Mouse (Mus musculus) neural tube, embryonic 12.5 days (tissue): ENCODE data around the gene Katnb1. TPM values are rescaled to one million over a fixed set of nuclear protein-coding genes. Genes with fewer than 3 reads are reported as not detected.

Source experiments
- ATAC-seq: fragments of 200-750 bp; cut with Nextera tagmentation; 2 replicates; pipeline ENCODE4 v1.8.0; 2017; ENCODE audit warnings: low read depth, mild to moderate bottlenecking, moderate TSS enrichment, moderate library complexity; ENCODE audit not compliant: low FRiP score
- H3K27ac ChIP-seq: fragments of 300-500 bp; sonication (generic); 2 replicates; pipeline ENCODE4 v1.5.1; 2016
- H3K27me3 ChIP-seq: fragments of 300-500 bp; sonication (generic); replicated peaks from 2 replicates; pipeline ENCODE4 v1.6.1; 2016; ENCODE audit warnings: mild to moderate bottlenecking
- H3K36me3 ChIP-seq: fragments of 300-500 bp; sonication (generic); 2 replicates; pipeline ENCODE4 v1.6.1; 2016; ENCODE audit warnings: mild to moderate bottlenecking
- H3K4me1 ChIP-seq: fragments of 300-500 bp; sonication (generic); 2 replicates; pipeline ENCODE4 v1.6.1; 2016
- H3K4me2 ChIP-seq: fragments of 300-500 bp; sonication (generic); replicated peaks from 2 replicates; pipeline ENCODE4 v1.6.1; 2016; ENCODE audit warnings: mild to moderate bottlenecking
- H3K4me3 ChIP-seq: fragments of 300-500 bp; sonication (generic); 2 replicates; pipeline ENCODE4 v1.5.1; 2016
- H3K9ac ChIP-seq: fragments of 300-500 bp; sonication (generic); 2 replicates; pipeline ENCODE4 v1.6.1; 2016; ENCODE audit warnings: mild to moderate bottlenecking
- H3K9me3 ChIP-seq: fragments of 300-500 bp; sonication (generic); 2 replicates; pipeline ENCODE4 v1.6.1; 2016; ENCODE audit warnings: mild to moderate bottlenecking
- WGBS: fragments of 180-500 bp; shearing (Covaris S2); methylation state at CpG from one replicate; pipeline ENCODE4 v1.1.7; 2016; 5-methylcytosine and 5-hydroxymethylcytosine counted together
- polyA plus RNA-seq: library from polyadenylated mRNA; unstranded; fragments of >200 nt; fragmentation: Nextera tagmentation; extraction: Ambion mirVana; gene quantifications from 2 replicates; pipeline ENCODE4 v1.2.1, GENCODE M21; 2016

Katnb1 gene
- polyA plus RNA-seq, 1 experiment from 2014 or later: 38.7 TPM

DNA sequence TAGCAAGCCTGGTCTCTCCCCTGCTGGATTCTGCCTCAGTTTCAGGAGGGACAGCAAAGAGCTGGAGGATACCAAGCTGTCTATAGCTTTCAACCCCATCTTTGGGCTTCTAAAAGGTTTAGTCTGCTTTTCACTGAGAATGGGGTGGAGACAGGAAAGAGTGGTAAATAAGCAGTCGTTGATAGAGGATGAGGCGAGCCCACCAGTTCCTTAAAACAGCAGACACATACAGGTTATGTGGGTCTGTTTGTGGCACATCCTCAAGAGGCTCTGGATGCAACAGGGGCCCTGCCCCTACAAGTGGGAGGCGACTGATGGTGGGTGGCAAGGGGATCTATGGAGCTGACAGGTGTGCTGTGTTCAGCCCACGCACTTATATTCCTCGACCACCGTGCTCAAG, 22.3 kb upstream of the Katnb1 start:
- H3K9ac ChIP-seq: no peak overlapping the region

DNA sequence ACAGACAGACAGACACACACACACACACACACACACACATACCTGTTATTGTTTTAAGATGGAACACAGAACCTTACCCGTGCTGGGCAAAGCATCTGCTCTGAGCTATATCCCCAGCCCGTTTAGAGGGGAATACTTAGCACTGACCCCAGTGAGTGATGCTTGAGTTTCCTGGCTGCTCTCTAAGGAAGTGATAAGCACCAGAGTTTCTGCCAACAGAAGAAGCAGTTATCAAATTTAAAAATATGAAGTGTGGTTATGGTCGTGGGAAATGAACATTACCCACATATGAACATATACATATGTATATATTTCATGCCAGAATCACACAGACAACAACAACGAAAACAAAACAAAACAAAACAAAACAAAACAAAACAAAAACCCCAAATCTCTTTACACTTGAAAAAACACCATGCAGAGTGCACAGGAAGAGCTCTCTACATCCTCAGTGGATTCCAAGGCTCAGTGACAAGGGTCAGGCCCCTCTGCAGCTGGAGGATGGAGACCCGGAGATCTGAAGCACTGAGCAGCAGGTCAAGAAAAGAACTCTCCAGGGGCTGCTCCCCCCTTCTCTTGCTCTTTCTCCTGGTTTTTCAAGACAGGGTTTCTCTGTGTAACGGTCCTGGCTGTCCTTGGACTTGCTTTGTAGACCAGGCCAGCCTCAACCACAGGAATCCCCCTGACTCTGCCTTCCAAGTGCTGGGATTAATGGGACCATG, 21.0 kb upstream of the Katnb1 start:
- H3K4me1 ChIP-seq: no peaks in the 10 kb centered on the region
- ATAC-seq: no peak
- 71% methylated on average over 6 of the region's 6 CpGs for WGBS
- no peaks in the 10 kb centered on the region for H3K27me3 ChIP-seq
- no peak overlapping the region for H3K9ac ChIP-seq
- H3K9me3 ChIP-seq: no peaks in the 10 kb centered on the region
- no peak overlapping the region for H3K27ac ChIP-seq
- H3K4me2 ChIP-seq: no peak overlapping the region
- no peaks in the 10 kb centered on the region for H3K36me3 ChIP-seq
- H3K4me3 ChIP-seq: no peak overlapping the region

More for the DNA sequence above, 22.3 kb upstream of the Katnb1 start:
- WGBS: 84% methylated on average over 6 of the region's 6 CpGs
- ATAC-seq: no peak
- no peaks in the 10 kb centered on the region for H3K4me1 ChIP-seq
- no peak overlapping the region for H3K27ac ChIP-seq
- H3K4me2 ChIP-seq: no peak overlapping the region
- H3K4me3 ChIP-seq: no peak overlapping the region
- no peaks in the 10 kb centered on the region for H3K9me3 ChIP-seq
- no peaks in the 10 kb centered on the region for H3K27me3 ChIP-seq
- H3K36me3 ChIP-seq: no peaks in the 10 kb centered on the region

DNA sequence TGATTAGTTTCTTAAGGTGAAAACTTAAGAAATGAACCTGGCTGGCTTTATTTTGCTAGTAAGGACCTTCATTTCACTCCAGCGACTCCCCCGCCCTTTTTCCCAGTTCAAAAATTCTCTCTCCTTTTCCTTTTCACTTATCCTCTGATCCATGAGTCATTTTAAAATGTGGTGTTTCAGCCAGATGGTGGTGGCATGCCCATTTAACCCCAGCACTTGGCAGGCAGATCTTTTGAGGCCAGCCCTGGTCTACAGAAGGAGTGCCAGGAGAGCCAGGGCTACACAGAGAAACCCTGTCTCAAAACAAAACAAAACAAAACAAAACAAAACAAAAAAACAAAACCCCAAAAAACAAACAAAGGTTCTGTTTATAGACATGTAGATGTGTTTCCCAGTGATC, 16.5 kb upstream of the Katnb1 start:
- Histone ChIP-seq H3K9me3 (no peaks in the 10 kb centered on the region), H3K9ac (no peak overlapping the region), H3K36me3 (no peaks in the 10 kb centered on the region), H3K4me3 (no peak overlapping the region), H3K4me2 (no peak overlapping the region), H3K27ac (no peak overlapping the region), H3K4me1 (no peaks in the 10 kb centered on the region), H3K27me3 (no peaks in the 10 kb centered on the region)
- WGBS: 96% methylated on average over 2 of the region's 2 CpGs
- no peak for ATAC-seq

DNA sequence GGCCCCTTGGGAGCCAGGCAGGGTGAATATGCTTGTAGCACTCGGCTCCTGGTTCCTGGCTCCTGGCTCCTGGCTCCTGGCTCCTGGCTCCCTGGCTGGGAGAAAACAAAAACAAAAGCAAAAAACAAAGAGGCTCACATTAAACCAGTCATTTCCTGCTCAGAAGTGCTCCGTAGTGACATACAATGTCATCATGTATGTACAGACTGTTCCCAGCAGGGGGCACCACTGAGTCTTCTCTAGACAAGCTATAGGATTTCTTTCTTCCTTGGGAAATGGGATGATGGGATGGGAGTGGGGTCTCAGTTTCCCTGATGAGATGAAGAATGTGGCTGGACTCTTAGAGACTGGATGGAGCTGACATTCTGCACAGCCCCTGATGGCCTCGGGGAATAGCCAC, 13.4 kb upstream of the Katnb1 start:
- H3K36me3 ChIP-seq: no peaks in the 10 kb centered on the region
- WGBS: 45% methylated on average over 3 of the region's 3 CpGs
- no peaks in the 10 kb centered on the region for H3K27me3 ChIP-seq
- no peak overlapping the region for H3K4me3 ChIP-seq
- no peak overlapping the region for H3K4me2 ChIP-seq
- H3K9ac ChIP-seq: no peak overlapping the region
- ATAC-seq: no peak
- H3K27ac ChIP-seq: no peak overlapping the region
- H3K4me1 ChIP-seq: no peaks in the 10 kb centered on the region
- no peaks in the 10 kb centered on the region for H3K9me3 ChIP-seq

DNA sequence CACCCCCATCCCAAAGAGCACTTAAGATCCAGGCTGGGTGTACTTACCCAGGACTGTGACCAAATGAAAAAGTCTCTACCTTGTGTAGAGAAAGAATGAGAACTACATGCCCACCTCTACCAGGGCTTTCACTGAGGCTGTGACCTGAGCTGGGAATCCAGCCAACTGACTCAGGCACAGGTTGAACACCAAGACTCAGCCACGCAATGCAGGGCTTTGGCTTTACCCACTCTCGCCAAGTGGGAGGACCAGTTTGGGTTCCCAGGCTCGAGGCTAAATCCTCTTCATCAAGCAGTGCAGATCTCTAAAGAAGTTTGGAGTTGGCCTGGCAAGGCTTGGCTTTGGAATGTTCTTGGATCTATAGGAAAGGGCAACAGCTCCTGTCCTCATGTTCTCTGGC, 5.5 kb upstream of the Katnb1 start:
- WGBS: 80% methylated on average over 3 of the region's 3 CpGs
- Histone ChIP-seq H3K4me2 (no peak overlapping the region), H3K27ac (no peak overlapping the region), H3K27me3 (no peaks in the 10 kb centered on the region), H3K4me1 (no peaks in the 10 kb centered on the region), H3K9ac (no peak overlapping the region), H3K36me3 (no peaks in the 10 kb centered on the region), H3K9me3 (no peaks in the 10 kb centered on the region), H3K4me3 (no peak overlapping the region)
- no peak for ATAC-seq

DNA sequence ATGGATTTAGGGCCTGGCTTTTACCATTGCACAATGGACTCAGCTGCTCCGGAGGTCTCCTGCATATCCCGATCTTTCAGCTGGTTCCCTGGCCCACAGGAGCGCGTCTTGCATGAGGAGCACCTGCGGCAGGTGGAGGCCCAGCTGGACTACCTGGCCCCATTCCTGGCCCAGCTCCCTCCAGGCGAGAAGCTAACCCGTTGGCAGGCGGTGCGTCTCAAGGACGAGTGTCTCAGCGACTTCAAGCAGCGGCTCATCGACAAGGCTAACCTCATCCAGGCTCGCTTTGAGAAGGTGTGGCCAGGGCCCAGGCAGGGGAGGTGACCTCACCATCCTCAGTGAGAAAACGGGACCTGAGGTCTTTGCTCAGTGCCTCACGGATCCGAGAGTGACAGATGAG, 4.8 kb upstream of the Katnb1 start:
- Histone ChIP-seq H3K36me3 (no peaks in the 10 kb centered on the region), H3K9me3 (no peaks in the 10 kb centered on the region), H3K4me1 (no peaks in the 10 kb centered on the region), H3K9ac (no peak overlapping the region), H3K4me3 (no peak overlapping the region), H3K4me2 (no peak overlapping the region), H3K27me3 (no peaks in the 10 kb centered on the region), H3K27ac (no peak overlapping the region)
- 81% methylated on average over 17 of the region's 17 CpGs for WGBS
- no peak for ATAC-seq

DNA sequence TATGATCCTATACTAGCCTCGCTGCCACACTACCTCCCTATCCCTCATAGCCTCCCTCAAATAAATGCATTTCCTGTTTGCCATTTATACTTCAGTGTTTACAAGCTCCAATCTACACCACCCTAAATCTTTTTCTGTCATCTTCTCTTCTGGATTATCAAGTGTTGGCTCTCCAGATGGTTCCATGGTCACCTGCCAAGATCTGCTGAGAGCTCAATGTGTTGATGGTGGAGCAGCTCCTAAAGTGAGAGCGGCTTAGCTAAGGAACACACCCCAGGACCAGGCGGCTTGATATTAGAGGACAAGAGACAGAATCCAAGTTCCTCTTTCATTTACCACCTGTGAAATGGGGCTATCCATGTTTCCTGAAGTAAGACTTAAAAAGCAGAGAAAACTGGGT, 2.9 kb upstream of the Katnb1 start:
- Histone ChIP-seq H3K4me2 (no peak overlapping the region), H3K9ac (no peak overlapping the region), H3K4me3 (no peak overlapping the region), H3K27ac (no peak overlapping the region), H3K27me3 (no peaks in the 10 kb centered on the region), H3K36me3 (no peaks in the 10 kb centered on the region), H3K4me1 (peaks cover 11% of the 10 kb centered on the region), H3K9me3 (no peaks in the 10 kb centered on the region)
- WGBS: 80% methylated on average over 3 of the region's 3 CpGs
- ATAC-seq: no peak

DNA sequence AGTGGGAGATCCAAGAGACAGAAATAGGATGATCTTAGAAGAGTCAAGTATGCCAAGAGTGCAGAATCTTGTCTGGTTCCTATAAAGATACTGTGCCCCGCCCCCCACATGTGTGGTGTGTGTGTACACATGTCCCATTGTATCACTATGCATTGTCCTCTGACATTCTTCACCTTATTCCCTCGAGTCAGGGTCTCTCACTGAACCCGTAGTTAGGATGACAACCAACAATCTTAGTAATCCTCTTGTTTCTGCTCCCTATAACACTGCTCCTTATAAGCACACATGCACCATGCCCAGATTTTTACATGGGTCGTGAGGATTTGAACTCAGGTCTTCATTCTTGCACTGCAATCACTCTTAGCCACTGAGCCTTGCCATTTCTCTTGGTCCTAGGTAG, 1.7 kb upstream of the Katnb1 start:
- H3K27me3 ChIP-seq: no peaks in the 10 kb centered on the region
- H3K9me3 ChIP-seq: no peaks in the 10 kb centered on the region
- WGBS: 88% methylated on average over 4 of the region's 4 CpGs
- no peak overlapping the region for H3K4me3 ChIP-seq
- H3K36me3 ChIP-seq: peaks cover 8% of the 10 kb centered on the region; the same call in 1 of the 2 replicates
- ATAC-seq: no peak
- peaks cover 11% of the 10 kb centered on the region for H3K4me1 ChIP-seq
- H3K4me2 ChIP-seq: no peak overlapping the region
- no peak overlapping the region for H3K9ac ChIP-seq
- H3K27ac ChIP-seq: no peak overlapping the region

DNA sequence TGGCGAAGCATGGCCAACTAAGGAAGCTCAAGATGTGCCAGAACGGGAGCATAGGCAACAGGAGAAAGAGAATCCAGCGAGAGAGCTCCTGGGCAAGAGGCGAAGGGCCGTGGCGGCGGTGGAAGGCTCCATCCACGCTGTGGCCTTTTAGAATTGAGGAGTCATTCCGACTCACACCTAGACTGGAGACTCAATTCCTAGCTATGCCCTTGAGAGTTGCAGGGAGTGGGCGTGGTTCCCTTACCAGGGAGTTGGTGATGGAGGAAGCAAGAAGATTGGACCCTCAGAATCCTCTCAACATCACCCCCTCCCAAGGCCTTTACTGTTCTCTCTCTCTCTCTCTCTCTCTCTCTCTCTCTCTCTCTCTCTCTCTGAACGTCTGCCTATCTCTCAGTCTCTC, 664 bp downstream of the Katnb1 start:
- peak overlapping the region; percentile 91 for H3K4me2 ChIP-seq
- no peaks in the 10 kb centered on the region for H3K9me3 ChIP-seq
- ATAC-seq: no peak
- no peak overlapping the region for H3K27ac ChIP-seq
- peak overlapping the region; percentile 80 for H3K9ac ChIP-seq
- H3K4me1 ChIP-seq: peaks cover 11% of the 10 kb centered on the region
- WGBS: 12% methylated on average over 11 of the region's 11 CpGs
- peak overlapping the region; percentile 73 for H3K4me3 ChIP-seq
- H3K36me3 ChIP-seq: peaks cover 26% of the 10 kb centered on the region
- H3K27me3 ChIP-seq: no peaks in the 10 kb centered on the region

DNA sequence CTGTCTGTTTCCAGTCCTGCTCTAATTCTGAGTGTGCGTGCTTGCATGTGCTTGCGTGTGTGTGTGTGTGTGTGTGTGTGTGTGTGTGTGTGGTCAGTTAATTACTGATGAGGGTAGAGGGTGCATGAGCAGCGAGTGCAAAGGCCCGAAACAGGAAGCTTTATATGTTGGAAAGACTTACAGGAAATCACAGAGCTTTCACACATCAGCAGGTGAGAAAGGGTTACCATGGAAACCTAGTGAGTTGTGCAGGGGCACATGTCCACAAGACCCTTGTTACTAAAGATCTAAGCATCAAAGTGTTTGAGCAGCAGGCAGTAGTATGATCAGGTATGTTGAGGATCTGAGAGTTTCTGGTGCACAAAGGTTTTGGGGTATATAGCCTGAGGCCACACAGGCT, 3.3 kb downstream of the Katnb1 start:
- 85% methylated on average over 4 of the region's 4 CpGs for WGBS
- no peaks in the 10 kb centered on the region for H3K9me3 ChIP-seq
- peaks cover 11% of the 10 kb centered on the region for H3K4me1 ChIP-seq
- no peak overlapping the region for H3K4me3 ChIP-seq
- ATAC-seq: no peak
- peaks cover 49% of the 10 kb centered on the region for H3K36me3 ChIP-seq
- no peak overlapping the region for H3K4me2 ChIP-seq
- no peak overlapping the region for H3K27ac ChIP-seq
- no peaks in the 10 kb centered on the region for H3K27me3 ChIP-seq
- no peak overlapping the region for H3K9ac ChIP-seq

DNA sequence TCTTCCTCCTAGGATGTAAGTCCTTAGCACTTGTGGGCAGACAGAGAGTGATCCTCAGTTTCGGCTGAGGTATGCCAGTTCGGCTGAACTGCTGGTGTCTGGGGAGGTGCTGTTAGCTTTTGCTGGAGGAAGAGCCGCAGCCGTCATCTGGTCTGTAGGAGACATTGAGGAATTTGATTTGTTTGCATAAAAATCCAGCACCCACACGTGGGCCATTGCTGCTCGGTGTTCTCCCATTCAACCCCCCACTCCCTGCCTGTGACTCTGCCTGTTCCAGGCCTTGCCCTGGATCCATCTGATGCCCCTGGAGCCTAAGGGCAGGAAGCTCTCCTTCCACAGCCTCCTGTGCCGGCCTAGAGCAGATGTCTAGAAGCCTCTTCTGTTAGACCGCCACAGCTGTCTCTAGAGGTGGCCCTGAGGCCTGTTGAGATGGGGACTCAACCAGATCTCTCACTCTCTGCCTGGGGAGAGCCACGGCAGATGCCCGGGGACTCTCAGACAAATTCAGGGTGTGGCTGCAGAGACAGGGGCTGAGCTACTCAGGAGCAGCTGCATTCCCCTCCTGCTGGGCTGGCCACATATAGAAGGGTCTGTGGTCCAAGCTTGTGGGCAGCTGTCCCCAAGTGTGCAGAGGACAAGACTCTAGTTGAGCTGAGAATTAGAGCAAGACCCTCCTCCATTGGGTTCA, 3.9 kb downstream of the Katnb1 start:
- Histone ChIP-seq H3K4me2 (no peak overlapping the region), H3K27ac (no peak overlapping the region), H3K4me3 (no peak overlapping the region), H3K9me3 (no peaks in the 10 kb centered on the region), H3K27me3 (no peaks in the 10 kb centered on the region), H3K9ac (no peak overlapping the region), H3K4me1 (peaks cover 11% of the 10 kb centered on the region), H3K36me3 (peaks cover 53% of the 10 kb centered on the region)
- 88% methylated on average over 10 of the region's 10 CpGs for WGBS
- ATAC-seq: no peak

DNA sequence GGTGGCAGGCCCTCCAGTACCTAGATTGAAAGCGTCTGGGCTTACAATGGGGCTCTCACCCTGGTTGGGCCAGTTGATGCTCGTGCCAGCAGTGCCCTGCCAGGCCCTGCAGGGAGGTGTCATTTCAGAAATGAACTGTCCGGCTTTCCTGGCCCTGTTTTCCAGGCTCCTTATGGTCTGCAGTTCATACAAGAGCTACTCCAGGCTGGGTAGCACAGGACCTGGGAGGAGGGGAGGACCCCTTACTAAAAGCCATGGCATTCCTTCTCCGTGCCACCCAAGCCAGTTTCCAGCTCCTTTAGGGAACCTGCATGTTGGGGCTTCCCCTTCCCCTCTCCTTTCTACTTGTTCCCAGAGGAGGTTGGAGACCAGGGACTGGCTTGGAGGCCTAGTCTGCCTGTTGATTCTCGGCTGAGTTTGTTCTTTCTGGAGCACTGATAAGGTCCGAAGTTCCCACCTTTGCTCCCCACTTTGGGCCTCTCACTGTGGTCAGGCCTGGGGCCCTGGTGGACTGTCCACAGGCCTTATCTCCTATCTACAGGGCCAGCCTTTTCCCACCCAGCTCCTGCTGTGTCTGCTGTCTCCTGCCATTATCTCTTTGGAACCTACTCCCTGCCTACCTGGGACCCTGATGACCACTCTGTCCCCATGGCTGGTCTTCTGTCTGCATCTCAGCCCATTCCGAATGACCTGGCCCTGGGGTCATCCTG, 4.6 kb downstream of the Katnb1 start:
- H3K27ac ChIP-seq: no peak overlapping the region
- H3K4me1 ChIP-seq: peaks cover 11% of the 10 kb centered on the region
- H3K4me2 ChIP-seq: no peak overlapping the region
- no peak overlapping the region for H3K9ac ChIP-seq
- no peak for ATAC-seq
- WGBS: 90% methylated on average over 7 of the region's 7 CpGs
- H3K9me3 ChIP-seq: no peaks in the 10 kb centered on the region
- no peak overlapping the region for H3K4me3 ChIP-seq
- H3K27me3 ChIP-seq: no peaks in the 10 kb centered on the region
- peaks cover 60% of the 10 kb centered on the region for H3K36me3 ChIP-seq
